Mouse (Mus musculus): ENCODE results near the gene Fam196b.
A peak's percentile ranks its signal among the peaks of the same experiment; 100 is the strongest.

The Fam196b gene

GRCm38 (mm10) chr11:34337907-34338306 is 23.3 kb downstream of the Fam196b start:
- no peak for DNase-seq

GRCm38 (mm10) chr11:34339693-34340092 is 25.1 kb downstream of the Fam196b start:
- no peak for DNase-seq

DNA sequence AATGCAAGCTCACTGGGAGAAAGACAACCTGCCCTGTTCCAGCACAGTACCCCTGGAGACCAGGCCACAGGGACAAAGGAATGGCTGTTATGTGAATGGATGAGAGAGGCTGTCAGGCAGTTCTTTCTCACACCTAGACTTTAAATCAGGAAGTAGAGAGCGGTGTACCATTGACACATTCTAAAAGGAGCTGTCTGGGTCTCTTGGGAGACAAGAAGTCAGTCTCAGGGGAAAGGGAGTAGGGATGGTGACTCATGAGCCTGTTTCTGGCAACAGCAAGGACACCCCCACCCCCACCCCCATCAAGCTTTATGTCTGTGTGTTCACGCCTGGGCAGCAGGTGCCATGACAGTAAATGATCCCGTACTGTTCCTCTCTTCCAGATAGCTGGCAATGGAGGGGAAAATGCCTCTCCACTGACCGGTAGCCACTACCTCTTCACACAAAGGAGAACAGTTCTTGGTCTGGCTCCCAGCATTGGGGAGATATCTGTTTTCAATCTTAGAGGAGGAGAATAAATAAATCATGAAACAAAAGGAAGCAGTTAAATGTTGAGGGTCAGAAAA is 29.2 kb downstream of the Fam196b start:
- DNase-seq = no peak

GRCm38 (mm10) chr11:34344310-34344709 is 29.7 kb downstream of the Fam196b start:
- DNase-seq = no peak

DNA sequence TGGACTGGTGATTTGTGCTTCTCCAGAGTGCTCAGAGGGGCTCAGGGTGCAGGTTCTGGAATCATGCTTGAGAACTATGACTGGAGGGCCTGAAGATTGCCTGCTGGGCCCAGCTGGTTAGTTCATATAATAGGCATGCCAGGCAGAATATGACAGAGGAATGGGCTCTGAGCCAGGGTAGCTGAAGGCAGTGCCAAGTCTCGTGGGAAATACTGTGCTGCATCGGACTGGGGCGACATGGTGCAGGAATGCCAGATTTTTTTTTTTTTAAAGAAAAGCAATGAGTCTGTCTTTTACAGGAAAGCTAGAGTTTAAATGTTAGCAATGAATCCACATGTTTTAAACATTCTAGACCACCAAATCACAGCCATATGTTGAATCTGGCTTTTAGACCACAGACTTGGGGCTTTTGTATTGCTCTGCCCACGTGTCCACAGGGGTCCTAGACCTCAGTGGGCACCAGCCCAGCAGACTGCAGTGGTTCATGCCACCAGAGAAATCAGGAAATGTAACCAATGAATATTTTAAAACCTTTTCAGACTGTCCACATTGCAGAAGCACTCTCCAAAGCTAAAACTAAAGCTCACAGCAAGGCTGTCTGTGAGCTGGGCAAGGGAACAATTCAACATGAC is 33.8 kb downstream of the Fam196b start:
- peak; percentile 42 for DNase-seq

DNA sequence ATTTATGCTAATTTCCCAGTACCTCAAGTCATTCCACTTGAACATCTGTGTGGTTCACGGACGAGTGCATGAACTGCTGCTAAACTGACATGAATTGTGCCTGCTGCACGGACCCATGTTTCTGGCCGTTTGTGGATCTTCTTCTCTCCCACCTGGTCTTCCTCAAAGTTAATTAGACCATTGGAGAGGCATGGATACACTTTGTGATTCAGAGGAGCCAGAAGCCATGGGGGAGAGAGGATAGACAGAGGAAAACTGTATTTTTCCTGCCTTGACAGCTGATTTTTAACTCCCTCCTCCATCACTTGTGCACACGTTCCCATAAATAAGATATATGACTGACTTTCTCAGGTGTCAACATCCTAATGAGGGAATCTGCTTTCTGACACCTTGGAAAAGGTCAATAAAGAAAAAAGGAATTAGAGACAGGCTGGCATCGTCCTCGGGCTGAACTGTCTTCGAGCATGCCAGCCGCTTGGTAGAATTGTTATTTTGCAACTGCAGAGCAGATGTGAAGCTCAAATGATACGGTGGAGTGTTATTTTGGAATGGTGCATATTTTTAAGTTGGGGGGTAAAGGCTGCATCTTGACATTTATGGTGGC is 34.9 kb downstream of the Fam196b start:
- no peak for DNase-seq

DNA sequence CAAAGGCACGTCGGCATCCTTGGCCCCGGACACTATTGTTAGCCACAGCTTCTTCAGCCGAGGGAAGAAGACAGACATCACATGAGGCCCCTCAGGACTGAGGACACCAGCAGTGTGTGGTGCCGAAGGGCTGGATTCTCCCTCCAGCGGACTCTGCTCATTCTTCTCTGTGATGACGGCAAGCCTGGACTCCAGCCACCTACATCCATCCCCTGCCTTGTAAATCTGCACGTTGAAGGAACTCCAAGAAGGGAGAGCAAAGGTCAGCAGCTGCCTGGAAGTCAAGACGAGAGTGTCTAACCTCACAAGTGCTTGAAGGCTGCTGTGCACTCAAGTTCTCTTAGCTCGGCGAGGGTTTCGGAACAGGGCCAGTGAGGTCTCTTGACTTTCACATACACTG is 40.8 kb downstream of the Fam196b start:
- no peak for DNase-seq

GRCm38 (mm10) chr11:34356109-34356508 is 41.5 kb downstream of the Fam196b start:
- DNase-seq = no peak

DNA sequence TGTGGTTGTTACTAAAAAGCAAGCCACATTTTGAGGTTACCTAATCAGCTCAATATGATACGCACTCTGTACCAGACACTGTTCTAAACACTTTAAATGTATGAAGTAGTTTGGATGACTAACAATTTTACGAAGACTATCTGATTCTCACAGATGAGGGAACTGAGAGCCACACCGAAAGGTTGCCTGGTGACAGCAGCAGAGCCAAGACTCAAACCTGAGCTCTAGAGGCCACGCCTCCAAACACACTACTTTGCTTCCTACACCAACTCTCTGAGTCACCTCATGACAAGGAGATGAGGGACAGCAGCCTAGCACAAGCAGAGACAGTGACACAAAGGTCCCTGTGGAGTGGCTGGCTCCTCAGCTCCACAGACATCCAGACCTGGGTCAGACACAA is 57.6 kb downstream of the Fam196b start:
- no peak for DNase-seq

GRCm38 (mm10) chr11:34375557-34375956 is 60.9 kb downstream of the Fam196b start:
- no peak for DNase-seq

- DNase-seq = no peak
These were observed 63.0 kb downstream of the Fam196b start for GRCm38 (mm10) chr11:34377649-34378048.

DNA sequence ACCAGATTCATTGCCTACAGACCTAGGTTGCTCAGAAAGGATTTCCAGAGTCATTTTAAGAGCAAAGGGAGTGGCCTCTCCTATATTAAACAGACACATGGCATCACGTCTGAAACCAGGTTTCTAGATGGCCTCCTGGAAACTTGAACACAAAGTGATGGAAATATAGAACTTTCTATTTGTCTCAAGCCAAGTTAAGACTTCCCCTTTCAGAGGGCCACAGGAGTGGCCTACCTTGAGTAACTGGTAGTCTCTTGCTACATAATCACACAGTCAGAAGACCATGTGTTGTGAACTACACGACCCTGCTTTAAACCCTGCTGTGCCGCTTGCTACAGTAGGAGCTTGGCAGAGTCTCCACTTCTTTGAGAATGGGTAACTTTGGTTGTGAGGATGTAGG is 68.9 kb downstream of the Fam196b start:
- no peak for DNase-seq

- no peak for DNase-seq
These were observed 69.6 kb downstream of the Fam196b start for GRCm38 (mm10) chr11:34384178-34384577.

DNA sequence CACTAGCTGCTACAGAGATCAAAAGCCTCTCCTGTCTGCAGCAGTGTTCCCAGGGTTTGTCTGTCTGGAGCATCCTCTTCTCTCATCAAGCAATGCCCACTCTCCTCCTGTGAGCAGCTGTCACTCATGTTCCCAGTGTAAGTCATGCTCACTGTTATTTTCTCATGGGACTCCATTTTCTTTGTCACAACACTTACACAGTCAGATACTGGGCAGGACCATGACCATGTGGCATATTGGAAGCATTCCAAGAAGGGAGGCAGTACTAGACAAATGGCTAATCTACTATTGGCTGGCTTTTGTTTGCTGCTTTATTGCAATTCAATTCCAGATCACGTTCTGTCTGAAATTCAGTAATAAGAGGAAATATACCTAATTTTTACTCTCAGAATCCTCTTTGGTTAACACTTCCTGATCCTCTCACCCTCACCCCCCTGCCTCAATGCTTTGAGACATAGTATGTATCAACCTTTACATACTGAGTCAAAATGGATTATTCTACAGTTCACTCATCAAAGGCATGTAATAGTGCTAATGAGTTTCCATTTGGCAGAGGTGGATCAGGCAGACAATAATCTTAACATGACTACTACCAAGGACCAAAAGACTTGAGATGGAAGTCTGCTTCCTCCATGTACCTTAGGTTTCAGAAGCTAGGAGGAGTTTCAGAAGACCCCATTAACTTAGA is 70.5 kb downstream of the Fam196b start:
- no peak for DNase-seq

- no peak for DNase-seq
These were observed 74.9 kb downstream of the Fam196b start for GRCm38 (mm10) chr11:34389261-34390116.

GRCm38 (mm10) chr11:34392105-34392504 is 77.5 kb downstream of the Fam196b start:
- no peak for DNase-seq

GRCm38 (mm10) chr11:34395802-34396201 is 81.2 kb downstream of the Fam196b start:
- no peak for DNase-seq

GRCm38 (mm10) chr11:34397661-34398060 is 83.0 kb downstream of the Fam196b start:
- DNase-seq = no peak

DNA sequence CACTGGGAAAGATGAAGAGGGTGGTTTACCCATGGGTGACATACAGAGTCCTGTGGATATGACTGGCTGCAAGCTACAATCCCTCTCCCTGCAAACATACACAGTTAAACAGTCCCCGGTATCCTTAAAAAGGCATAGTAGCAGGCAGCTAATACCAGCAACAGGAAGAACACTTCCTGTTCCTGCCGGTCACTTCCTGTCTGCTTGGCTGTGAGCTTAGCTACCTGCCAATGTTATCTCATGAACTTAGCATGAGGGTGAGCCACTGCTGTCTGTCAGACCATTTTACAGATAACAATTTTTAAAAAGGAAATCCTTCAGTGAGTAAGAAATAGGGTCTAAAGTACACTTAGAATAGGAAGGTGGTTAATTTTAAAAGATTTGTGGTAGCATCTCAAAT is 83.9 kb downstream of the Fam196b start:
- no peak for DNase-seq

GRCm38 (mm10) chr11:34401343-34401742 is 86.7 kb downstream of the Fam196b start:
- no peak for DNase-seq

GRCm38 (mm10) chr11:34405311-34405710 is 90.7 kb downstream of the Fam196b start:
- no peak for DNase-seq

DNA sequence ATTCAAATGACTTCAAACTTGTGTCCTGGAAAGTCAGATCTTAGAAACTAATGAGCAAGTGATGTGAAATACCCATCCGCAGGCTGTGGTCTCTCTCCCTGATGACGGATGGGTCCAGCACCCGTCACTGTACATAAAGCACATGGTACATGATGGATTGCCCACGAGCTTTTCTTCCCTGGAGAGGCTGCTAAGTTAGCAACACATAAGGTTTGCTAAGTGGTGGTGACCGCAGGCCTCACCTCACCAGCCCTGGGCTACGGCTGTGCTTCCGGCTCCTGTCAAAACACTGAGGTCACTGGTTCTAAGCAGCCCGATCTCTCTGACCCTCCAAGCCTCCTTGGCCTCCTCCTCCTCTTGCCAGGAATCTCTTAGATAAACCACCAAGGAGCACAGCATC is 91.7 kb downstream of the Fam196b start:
- DNase-seq = no peak

DNA sequence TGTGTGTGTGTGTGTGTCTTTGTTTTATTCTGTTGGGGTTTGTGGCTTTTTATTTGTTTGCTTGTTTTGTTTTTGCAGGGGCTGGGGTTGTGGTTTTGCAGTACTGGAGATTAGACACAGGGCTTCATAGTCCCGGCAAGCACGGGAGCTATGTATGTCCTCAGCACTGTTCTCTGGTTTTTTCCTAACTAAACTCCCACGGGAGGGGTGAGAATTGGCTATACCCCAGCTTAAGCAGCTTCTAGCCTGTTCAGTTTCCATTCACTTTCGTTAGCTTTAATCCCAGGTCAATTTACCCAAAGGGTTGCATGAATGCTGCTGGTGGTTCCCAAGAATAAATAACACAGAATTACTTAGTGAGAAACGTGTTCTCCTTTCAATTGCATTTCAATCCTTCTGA is 92.2 kb downstream of the Fam196b start:
- no peak for DNase-seq

Measured in lung, postnatal 14 days (tissue).